Mouse (Mus musculus): Measurements from ENCODE around the gene Gast. TPM values are rescaled to one million over a fixed set of nuclear protein-coding genes. Genes with fewer than 3 reads are reported as not detected.

The Gast gene
- polyA plus RNA-seq, 1 experiment from 2014 or later, result 1.1 TPM

- Histone ChIP-seq H3K4me3 (ENCODE audit: low read depth, low read length) (no peak overlapping the region), H3K4me2 (ENCODE audit: low read depth, low read length) (no peak overlapping the region), H3K36me3 (ENCODE audit: control insufficient read depth, insufficient read depth, low read length) (no peaks in the 10 kb centered on the region), H3K27ac (replicated peaks; ENCODE audit: low read depth, low read length) (no peak overlapping the region), H3K9me3 (ENCODE audit: control insufficient read depth, low read length) (no peaks in the 10 kb centered on the region), H3K4me1 (ENCODE audit: control insufficient read depth, insufficient read depth, low read length) (no peaks in the 10 kb centered on the region), H3K9ac (ENCODE audit: low read depth, low read length) (no peak overlapping the region), H3K27me3 (replicated peaks; ENCODE audit: control insufficient read depth, insufficient read depth, low read length) (peaks cover 11% of the 10 kb centered on the region; the same call in 1 of the 2 replicates)
- WGBS, result 11% methylated on average over 8 of the region's 8 CpGs
- ATAC-seq (ENCODE audit: low read depth), result peak; percentile 67
- peak; percentile 55 for DNase-seq (ENCODE audit: low spot score)
Observed at GRCm38 (mm10) chr11:100362209-100362978, 28.2 kb downstream of the Gast start.

- 0 out of 2 replicates have a peak, but pooled peaks have one; percentile 51 for ATAC-seq (ENCODE audit: low read depth)
- Histone ChIP-seq H3K36me3 (ENCODE audit: control insufficient read depth, insufficient read depth, low read length) (no peaks in the 10 kb centered on the region), H3K4me2 (ENCODE audit: low read depth, low read length) (no peak overlapping the region), H3K9me3 (ENCODE audit: control insufficient read depth, low read length) (no peaks in the 10 kb centered on the region), H3K9ac (ENCODE audit: low read depth, low read length) (no peak overlapping the region), H3K4me3 (ENCODE audit: low read depth, low read length) (no peak overlapping the region), H3K27me3 (replicated peaks; ENCODE audit: control insufficient read depth, insufficient read depth, low read length) (peaks cover 4% of the 10 kb centered on the region; the same call in 1 of the 2 replicates), H3K4me1 (ENCODE audit: control insufficient read depth, insufficient read depth, low read length) (no peaks in the 10 kb centered on the region), H3K27ac (replicated peaks; ENCODE audit: low read depth, low read length) (no peak overlapping the region)
- 20% methylated on average over 12 of the region's 12 CpGs for WGBS
- DNase-seq (ENCODE audit: low spot score), result peak; percentile 53
Observed at GRCm38 (mm10) chr11:100362979-100363562, 28.9 kb downstream of the Gast start.

GRCm38 (mm10) chr11:100369145-100369544 is 34.9 kb downstream of the Gast start:
- 75% methylated on average over 7 of the region's 7 CpGs for WGBS

GRCm38 (mm10) chr11:100369822-100370221 is 35.6 kb downstream of the Gast start:
- no peak for ATAC-seq (ENCODE audit: low read depth)
- Histone ChIP-seq H3K9ac (ENCODE audit: low read depth, low read length) (no peak overlapping the region), H3K36me3 (ENCODE audit: control insufficient read depth, insufficient read depth, low read length) (peaks cover 56% of the 10 kb centered on the region), H3K4me3 (ENCODE audit: low read depth, low read length) (no peak overlapping the region), H3K27ac (replicated peaks; ENCODE audit: low read depth, low read length) (no peak overlapping the region), H3K27me3 (replicated peaks; ENCODE audit: control insufficient read depth, insufficient read depth, low read length) (no peaks in the 10 kb centered on the region), H3K9me3 (ENCODE audit: control insufficient read depth, low read length) (no peaks in the 10 kb centered on the region), H3K4me1 (ENCODE audit: control insufficient read depth, insufficient read depth, low read length) (no peaks in the 10 kb centered on the region), H3K4me2 (ENCODE audit: low read depth, low read length) (no peak overlapping the region)
- WGBS, result 67% methylated on average over 8 of the region's 8 CpGs
- no peak for DNase-seq (ENCODE audit: low spot score)

More at GRCm38 (mm10) chr11:100369145-100369544, 34.9 kb downstream of the Gast start:
- Histone ChIP-seq H3K27me3 (replicated peaks; ENCODE audit: control insufficient read depth, insufficient read depth, low read length) (no peaks in the 10 kb centered on the region), H3K4me1 (ENCODE audit: control insufficient read depth, insufficient read depth, low read length) (no peaks in the 10 kb centered on the region), H3K4me3 (ENCODE audit: low read depth, low read length) (no peak overlapping the region), H3K9ac (ENCODE audit: low read depth, low read length) (no peak overlapping the region), H3K27ac (replicated peaks; ENCODE audit: low read depth, low read length) (no peak overlapping the region), H3K4me2 (ENCODE audit: low read depth, low read length) (no peak overlapping the region), H3K9me3 (ENCODE audit: control insufficient read depth, low read length) (no peaks in the 10 kb centered on the region), H3K36me3 (ENCODE audit: control insufficient read depth, insufficient read depth, low read length) (peaks cover 52% of the 10 kb centered on the region)
- ATAC-seq (ENCODE audit: low read depth) (no peak), DNase-seq (ENCODE audit: low spot score) (no peak)

GRCm38 (mm10) chr11:100371981-100372558 is 37.9 kb downstream of the Gast start:
- H3K4me1 ChIP-seq (ENCODE audit: control insufficient read depth, insufficient read depth, low read length), result no peaks in the 10 kb centered on the region

GRCm38 (mm10) chr11:100375127-100375526 is 40.9 kb downstream of the Gast start:
- Histone ChIP-seq H3K9ac (ENCODE audit: low read depth, low read length) (no peak overlapping the region), H3K27ac (replicated peaks; ENCODE audit: low read depth, low read length) (no peak overlapping the region), H3K4me1 (ENCODE audit: control insufficient read depth, insufficient read depth, low read length) (no peaks in the 10 kb centered on the region), H3K36me3 (ENCODE audit: control insufficient read depth, insufficient read depth, low read length) (peaks cover 92% of the 10 kb centered on the region), H3K27me3 (replicated peaks; ENCODE audit: control insufficient read depth, insufficient read depth, low read length) (no peaks in the 10 kb centered on the region), H3K4me2 (ENCODE audit: low read depth, low read length) (no peak overlapping the region), H3K4me3 (ENCODE audit: low read depth, low read length) (no peak overlapping the region), H3K9me3 (ENCODE audit: control insufficient read depth, low read length) (no peaks in the 10 kb centered on the region)
- ATAC-seq (ENCODE audit: low read depth), result no peak
- WGBS, result 94% methylated on average over 9 of the region's 9 CpGs
- DNase-seq (ENCODE audit: low spot score), result no peak

More at GRCm38 (mm10) chr11:100371981-100372558, 37.9 kb downstream of the Gast start:
- H3K4me2 ChIP-seq (ENCODE audit: low read depth, low read length), result no peak overlapping the region
- no peak overlapping the region for H3K27ac ChIP-seq (replicated peaks; ENCODE audit: low read depth, low read length)
- no peak for ATAC-seq (ENCODE audit: low read depth)
- DNase-seq (ENCODE audit: low spot score), result no peak
- no peaks in the 10 kb centered on the region for H3K9me3 ChIP-seq (ENCODE audit: control insufficient read depth, low read length)
- no peaks in the 10 kb centered on the region for H3K27me3 ChIP-seq (replicated peaks; ENCODE audit: control insufficient read depth, insufficient read depth, low read length)
- peaks cover 77% of the 10 kb centered on the region for H3K36me3 ChIP-seq (ENCODE audit: control insufficient read depth, insufficient read depth, low read length)
- no peak overlapping the region for H3K9ac ChIP-seq (ENCODE audit: low read depth, low read length)
- WGBS, result 81% methylated on average over 7 of the region's 8 CpGs
- H3K4me3 ChIP-seq (ENCODE audit: low read depth, low read length), result no peak overlapping the region

- Histone ChIP-seq H3K36me3 (ENCODE audit: control insufficient read depth, insufficient read depth, low read length) (peaks cover 93% of the 10 kb centered on the region), H3K4me2 (ENCODE audit: low read depth, low read length) (no peak overlapping the region), H3K27me3 (replicated peaks; ENCODE audit: control insufficient read depth, insufficient read depth, low read length) (no peaks in the 10 kb centered on the region), H3K4me1 (ENCODE audit: control insufficient read depth, insufficient read depth, low read length) (no peaks in the 10 kb centered on the region), H3K27ac (replicated peaks; ENCODE audit: low read depth, low read length) (no peak overlapping the region), H3K9me3 (ENCODE audit: control insufficient read depth, low read length) (no peaks in the 10 kb centered on the region), H3K4me3 (ENCODE audit: low read depth, low read length) (no peak overlapping the region), H3K9ac (ENCODE audit: low read depth, low read length) (no peak overlapping the region)
- WGBS, result 62% methylated on average over 4 of the region's 4 CpGs
- DNase-seq (ENCODE audit: low spot score), result no peak
- no peak for ATAC-seq (ENCODE audit: low read depth)
Observed at GRCm38 (mm10) chr11:100376005-100376404, 41.8 kb downstream of the Gast start.

- WGBS, result 89% methylated on average over 21 of the region's 21 CpGs
- no peaks in the 10 kb centered on the region for H3K27me3 ChIP-seq (replicated peaks; ENCODE audit: control insufficient read depth, insufficient read depth, low read length)
- H3K4me3 ChIP-seq (ENCODE audit: low read depth, low read length), result no peak overlapping the region
- H3K9me3 ChIP-seq (ENCODE audit: control insufficient read depth, low read length), result no peaks in the 10 kb centered on the region
- H3K4me1 ChIP-seq (ENCODE audit: control insufficient read depth, insufficient read depth, low read length), result no peaks in the 10 kb centered on the region
- no peak overlapping the region for H3K4me2 ChIP-seq (ENCODE audit: low read depth, low read length)
- H3K9ac ChIP-seq (ENCODE audit: low read depth, low read length), result no peak overlapping the region
- ATAC-seq (ENCODE audit: low read depth), result no peak
- DNase-seq (ENCODE audit: low spot score), result no peak
- no peak overlapping the region for H3K27ac ChIP-seq (replicated peaks; ENCODE audit: low read depth, low read length)
- peaks cover 93% of the 10 kb centered on the region for H3K36me3 ChIP-seq (ENCODE audit: control insufficient read depth, insufficient read depth, low read length)
Observed at GRCm38 (mm10) chr11:100376746-100377389, 42.7 kb downstream of the Gast start.
